Mouse (Mus musculus) embryonic facial prominence, embryonic 11.5 days (tissue): ENCODE measurements around the gene Dnah6. TPM values are rescaled to one million over a fixed set of nuclear protein-coding genes. Genes with fewer than 3 reads are reported as not detected.

Experiments
- ATAC-seq: fragments of 200-750 bp; cut with Nextera tagmentation; replicated peaks from 2 replicates; pipeline ENCODE4 v1.8.0; 2017; ENCODE audit warnings: low read depth; ENCODE audit not compliant: insufficient number of reproducible peaks, low FRiP score, low TSS enrichment
- DNase-seq: peaks from one replicate; pipeline ENCODE4 v3.0.0-alpha.2; 2015; ENCODE audit warnings: low spot score
- H3K27ac ChIP-seq: fragments of 300-500 bp; sonication (generic); replicated peaks from 2 replicates; pipeline ENCODE4 v1.5.1; 2014; ENCODE audit warnings: mild to moderate bottlenecking, low read depth, low read length, control low read depth
- H3K27me3 ChIP-seq: fragments of 300-500 bp; sonication (generic); 2 replicates; pipeline ENCODE4 v1.6.1; 2014; ENCODE audit warnings: mild to moderate bottlenecking, low read length, moderate library complexity, mixed read lengths; ENCODE audit not compliant: control insufficient read depth, insufficient read depth
- H3K36me3 ChIP-seq: fragments of 300-500 bp; sonication (generic); replicated peaks from 2 replicates; pipeline ENCODE4 v1.6.1; 2014; ENCODE audit warnings: low read depth, mild to moderate bottlenecking, low read length, moderate library complexity, mixed read lengths; ENCODE audit not compliant: control insufficient read depth, insufficient read depth
- H3K4me1 ChIP-seq: fragments of 300-500 bp; sonication (generic); 2 replicates; pipeline ENCODE4 v1.6.1; 2014; ENCODE audit warnings: low read length, mixed read lengths; ENCODE audit not compliant: control insufficient read depth, insufficient read depth
- H3K4me2 ChIP-seq: fragments of 300-500 bp; sonication (generic); 2 replicates; pipeline ENCODE4 v1.6.1; 2014; ENCODE audit warnings: low read depth, mild to moderate bottlenecking, control low read depth, low read length, moderate library complexity
- H3K4me3 ChIP-seq: fragments of 300-500 bp; sonication (generic); 2 replicates; pipeline ENCODE4 v1.5.1; 2014; ENCODE audit warnings: low read depth, low read length, control low read depth
- H3K9ac ChIP-seq: fragments of 300-500 bp; sonication (generic); replicated peaks from 2 replicates; pipeline ENCODE4 v1.6.1; 2014; ENCODE audit warnings: mild to moderate bottlenecking, control low read depth, low read length
- H3K9me3 ChIP-seq: fragments of 300-500 bp; sonication (generic); replicated peaks from 2 replicates; pipeline ENCODE4 v1.6.1; 2016; ENCODE audit warnings: mild to moderate bottlenecking, low read length, inconsistent platforms, mixed read lengths; ENCODE audit not compliant: control insufficient read depth
- WGBS: fragments of 180-500 bp; shearing (Covaris S2); extraction: QIAGEN DNeasy Blood & Tissue Kit; methylation state at CpG from one replicate; pipeline ENCODE4 v1.1.7; 2014; 5-methylcytosine and 5-hydroxymethylcytosine counted together
- polyA plus RNA-seq: library from polyadenylated mRNA; unstranded; fragments of >200 nt; fragmentation: Nextera tagmentation; extraction: Ambion mirVana; gene quantifications from 2 replicates; pipeline ENCODE4 v1.2.1, GENCODE M21; 2014

The Dnah6 gene
- polyA plus RNA-seq, 1 experiment from 2014 or later: 0.04 TPM

GRCm38 (mm10) chr6:73018725-73019280, 202.6 kb downstream of the Dnah6 start:
- no peak for DNase-seq
- H3K4me1 ChIP-seq: no peaks in the 10 kb centered on the region; the same call in 1 of the 2 replicates
- H3K9ac ChIP-seq: no peak overlapping the region
- H3K27me3 ChIP-seq: no peaks in the 10 kb centered on the region
- 80% methylated on average over 10 of the region's 10 CpGs for WGBS
- H3K36me3 ChIP-seq: no peaks in the 10 kb centered on the region
- no peaks in the 10 kb centered on the region for H3K9me3 ChIP-seq
- no peak overlapping the region for H3K27ac ChIP-seq
- H3K4me3 ChIP-seq: no peak overlapping the region
- H3K4me2 ChIP-seq: no peak overlapping the region
- no peak for ATAC-seq

- H3K27me3 ChIP-seq: no peaks in the 10 kb centered on the region
- H3K9me3 ChIP-seq: no peaks in the 10 kb centered on the region
- no peaks in the 10 kb centered on the region for H3K36me3 ChIP-seq
- DNase-seq: no peak
- H3K27ac ChIP-seq: no peak overlapping the region
- no peaks in the 10 kb centered on the region; the same call in 1 of the 2 replicates for H3K4me1 ChIP-seq
- H3K4me2 ChIP-seq: no peak overlapping the region
- WGBS: 73% methylated on average over 13 of the region's 13 CpGs
- H3K9ac ChIP-seq: no peak overlapping the region
- peak; percentile 54; the same call in 1 of the 2 replicates for ATAC-seq
- no peak overlapping the region for H3K4me3 ChIP-seq
Measured at GRCm38 (mm10) chr6:73014317-73015160, 206.9 kb downstream of the Dnah6 start.

- DNase-seq (peak; percentile 16), ATAC-seq (no peak)
- Histone ChIP-seq H3K4me2 (no peak overlapping the region), H3K27ac (no peak overlapping the region), H3K27me3 (no peaks in the 10 kb centered on the region), H3K9ac (0 out of 2 replicates have a peak overlapping the region, but pooled peaks have one; percentile 19), H3K4me1 (no peaks in the 10 kb centered on the region; the same call in 1 of the 2 replicates), H3K36me3 (no peaks in the 10 kb centered on the region), H3K9me3 (no peaks in the 10 kb centered on the region), H3K4me3 (no peak overlapping the region)
- WGBS: 71% methylated on average over 8 of the region's 8 CpGs
Measured at GRCm38 (mm10) chr6:73012931-73013330, 208.5 kb downstream of the Dnah6 start.

GRCm38 (mm10) chr6:73011827-73012226, 209.6 kb downstream of the Dnah6 start:
- 91% methylated on average over 6 of the region's 6 CpGs for WGBS
- ATAC-seq (no peak), DNase-seq (no peak)
- Histone ChIP-seq H3K9me3 (no peaks in the 10 kb centered on the region), H3K4me1 (no peaks in the 10 kb centered on the region; the same call in 1 of the 2 replicates), H3K36me3 (no peaks in the 10 kb centered on the region), H3K27me3 (no peaks in the 10 kb centered on the region), H3K4me2 (no peak overlapping the region), H3K9ac (no peak overlapping the region), H3K4me3 (no peak overlapping the region), H3K27ac (no peak overlapping the region)

- 36% methylated on average over 6 of the region's 6 CpGs for WGBS
- no peak overlapping the region for H3K27ac ChIP-seq
- ATAC-seq: no peak
- no peak overlapping the region for H3K4me2 ChIP-seq
- no peaks in the 10 kb centered on the region for H3K27me3 ChIP-seq
- H3K4me1 ChIP-seq: no peaks in the 10 kb centered on the region; the same call in 1 of the 2 replicates
- H3K4me3 ChIP-seq: no peak overlapping the region
- peak; percentile 67 for DNase-seq
- H3K9ac ChIP-seq: no peak overlapping the region
- H3K36me3 ChIP-seq: no peaks in the 10 kb centered on the region
- no peaks in the 10 kb centered on the region for H3K9me3 ChIP-seq
Measured at GRCm38 (mm10) chr6:73010073-73010472, 211.4 kb downstream of the Dnah6 start.

- Histone ChIP-seq H3K9me3 (no peaks in the 10 kb centered on the region), H3K4me3 (no peak overlapping the region), H3K27me3 (no peaks in the 10 kb centered on the region), H3K27ac (no peak overlapping the region), H3K9ac (no peak overlapping the region), H3K4me2 (no peak overlapping the region), H3K36me3 (no peaks in the 10 kb centered on the region), H3K4me1 (no peaks in the 10 kb centered on the region)
- ATAC-seq: no peak
- WGBS: 81% methylated on average over 5 of the region's 5 CpGs
- no peak for DNase-seq
Measured at GRCm38 (mm10) chr6:73003601-73004000, 217.8 kb downstream of the Dnah6 start.

GRCm38 (mm10) chr6:73002391-73002790, 219.1 kb downstream of the Dnah6 start:
- ATAC-seq (no peak), DNase-seq (no peak)
- no peak overlapping the region for H3K27ac ChIP-seq
- H3K9me3 ChIP-seq: no peaks in the 10 kb centered on the region
- H3K4me1 ChIP-seq: no peaks in the 10 kb centered on the region
- H3K36me3 ChIP-seq: no peaks in the 10 kb centered on the region
- H3K9ac ChIP-seq: no peak overlapping the region
- WGBS: 55% methylated on average over 1 of the region's 1 CpGs
- H3K4me2 ChIP-seq: no peak overlapping the region
- no peak overlapping the region for H3K4me3 ChIP-seq
- no peaks in the 10 kb centered on the region for H3K27me3 ChIP-seq

- 83% methylated on average over 1 of the region's 1 CpGs for WGBS
- no peaks in the 10 kb centered on the region for H3K27me3 ChIP-seq
- no peak overlapping the region for H3K27ac ChIP-seq
- no peak for DNase-seq
- H3K9ac ChIP-seq: no peak overlapping the region
- H3K4me1 ChIP-seq: no peaks in the 10 kb centered on the region
- H3K4me3 ChIP-seq: no peak overlapping the region
- H3K9me3 ChIP-seq: no peaks in the 10 kb centered on the region
- no peak overlapping the region for H3K4me2 ChIP-seq
- no peaks in the 10 kb centered on the region for H3K36me3 ChIP-seq
- ATAC-seq: no peak
Measured at GRCm38 (mm10) chr6:72998809-72999208, 222.6 kb downstream of the Dnah6 start.
